Mouse (Mus musculus) cerebellum, adult 8-10 months (tissue): Measurements from ENCODE around the gene Prkar2a.

Experiments
- DNase-seq: peaks from one replicate; pipeline ENCODE4 v3.0.0; 2022

The Prkar2a gene

GRCm38 (mm10) chr9:108692226-108693041, 3.3 kb downstream of the Prkar2a start:
- peak; percentile 58 for DNase-seq

DNA sequence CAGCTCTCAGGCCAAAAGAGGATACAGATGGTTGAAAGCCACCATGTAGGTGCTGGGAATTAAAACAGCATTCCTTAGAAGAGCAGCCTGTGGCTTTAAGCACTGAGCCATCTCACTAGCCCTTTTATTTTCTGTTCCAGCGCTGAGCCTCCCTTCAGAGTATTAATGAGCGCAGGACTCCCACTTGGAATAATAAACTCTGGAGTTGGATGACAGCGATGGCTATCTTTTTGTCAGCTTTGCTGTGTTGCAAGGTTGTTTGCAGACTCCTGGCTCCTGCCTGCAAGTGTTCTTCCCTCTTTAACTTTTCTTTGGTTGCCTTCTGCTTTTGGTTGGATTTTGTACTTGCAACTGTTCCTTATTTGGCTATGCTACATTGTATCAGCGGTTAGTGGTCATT, 4.8 kb downstream of the Prkar2a start:
- DNase-seq: no peak

DNA sequence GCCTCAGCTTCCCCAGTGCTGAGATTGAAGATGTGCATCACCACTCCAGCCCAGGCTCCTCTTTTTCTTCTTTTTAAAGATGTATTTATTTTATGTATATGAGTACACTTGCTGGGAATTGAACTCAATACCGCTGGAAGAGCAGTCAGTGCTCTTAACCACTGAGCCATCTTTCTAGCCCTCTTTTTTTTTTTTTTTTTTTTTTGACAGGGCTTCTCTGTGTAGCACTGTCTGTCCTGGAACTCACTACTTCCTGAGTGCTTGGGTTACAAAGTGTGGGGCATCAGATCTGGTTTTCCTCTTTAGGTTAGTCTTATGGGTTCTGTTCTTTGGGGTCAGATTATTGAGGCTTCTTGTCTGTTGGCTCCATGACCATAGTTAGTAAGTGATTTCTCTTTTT, 5.4 kb downstream of the Prkar2a start:
- DNase-seq: no peak

- no peak for DNase-seq
These were observed 13.4 kb downstream of the Prkar2a start for GRCm38 (mm10) chr9:108702476-108702875.

DNA sequence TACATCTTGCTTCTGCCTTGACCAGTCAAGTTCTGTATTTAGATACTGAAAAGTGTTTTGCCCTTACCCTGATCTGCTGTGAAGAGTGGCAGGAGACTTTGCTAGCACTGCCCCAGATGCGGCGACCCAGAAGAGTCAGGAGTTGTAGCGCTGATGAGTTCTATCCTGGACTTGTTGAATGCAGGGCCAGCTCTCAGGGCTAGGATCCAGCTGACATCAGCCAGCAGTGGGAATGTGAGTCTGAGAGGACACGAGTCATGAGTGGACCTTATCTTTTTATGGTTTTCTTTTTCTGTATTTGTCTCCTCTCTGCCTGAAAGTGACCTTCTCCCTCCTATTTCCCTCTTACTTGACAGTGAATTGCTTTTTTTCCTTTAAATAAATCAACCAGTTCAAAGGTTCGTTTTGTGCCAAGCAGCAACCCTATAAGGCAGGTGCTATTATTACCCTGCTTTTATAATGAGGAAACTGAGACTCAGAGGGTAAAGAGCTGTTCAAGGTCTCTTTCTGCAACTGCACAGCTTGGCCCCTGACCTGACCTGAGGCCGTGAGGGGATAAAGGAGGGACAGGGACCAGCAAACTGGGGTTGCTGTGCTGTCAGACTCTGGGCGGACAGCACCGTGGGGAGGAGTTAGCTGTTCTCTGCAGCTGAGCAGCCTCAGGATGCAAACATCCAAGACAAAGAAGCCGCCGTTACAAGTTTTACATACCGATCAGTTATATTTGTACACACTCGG, 14.4 kb downstream of the Prkar2a start:
- DNase-seq: no peak

DNA sequence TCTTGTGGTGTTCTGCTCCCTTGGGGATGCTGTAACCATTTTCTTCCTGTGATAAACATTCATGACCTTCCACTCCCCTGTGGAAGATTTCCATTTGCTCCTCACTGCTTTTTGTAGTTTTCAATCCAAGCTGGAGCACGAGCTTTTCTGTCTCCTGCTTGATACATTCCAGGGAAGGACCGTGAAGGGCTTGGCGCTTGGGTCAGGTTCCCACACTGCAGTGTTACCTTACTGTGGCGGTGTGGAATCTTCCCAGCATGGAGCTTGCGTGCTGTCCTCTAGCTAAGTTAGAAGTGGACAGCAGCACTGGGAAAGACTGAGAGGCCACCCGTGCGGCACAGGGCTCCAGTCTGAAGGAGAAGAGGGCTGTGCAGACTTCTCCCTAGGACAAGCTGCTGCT, 15.5 kb downstream of the Prkar2a start:
- DNase-seq: no peak

GRCm38 (mm10) chr9:108707212-108707611, 18.1 kb downstream of the Prkar2a start:
- no peak for DNase-seq

DNA sequence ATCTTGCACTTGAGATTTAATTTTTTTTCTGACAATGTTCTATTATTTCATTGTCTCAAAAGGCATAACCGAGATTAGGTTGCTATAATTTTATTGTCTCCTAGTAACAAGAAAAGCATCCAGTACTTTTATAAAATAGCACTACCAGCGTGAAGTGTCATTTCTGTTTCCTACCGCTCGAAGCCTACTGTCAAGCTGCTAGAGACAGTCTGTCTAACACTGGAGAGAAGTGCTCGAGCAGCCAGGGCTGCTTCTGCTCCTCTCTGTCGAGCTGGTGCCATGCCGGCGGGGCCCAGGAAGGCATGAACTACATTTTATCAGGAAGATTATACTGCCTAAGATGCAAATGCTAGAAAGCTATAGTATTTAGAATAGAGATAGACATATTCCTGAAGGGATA, 19.7 kb downstream of the Prkar2a start:
- DNase-seq: no peak

GRCm38 (mm10) chr9:108710767-108711166, 21.7 kb downstream of the Prkar2a start:
- no peak for DNase-seq

- DNase-seq: no peak
These were observed 27.1 kb downstream of the Prkar2a start for GRCm38 (mm10) chr9:108716199-108716598.

GRCm38 (mm10) chr9:108723751-108724150, 34.6 kb downstream of the Prkar2a start:
- no peak for DNase-seq

DNA sequence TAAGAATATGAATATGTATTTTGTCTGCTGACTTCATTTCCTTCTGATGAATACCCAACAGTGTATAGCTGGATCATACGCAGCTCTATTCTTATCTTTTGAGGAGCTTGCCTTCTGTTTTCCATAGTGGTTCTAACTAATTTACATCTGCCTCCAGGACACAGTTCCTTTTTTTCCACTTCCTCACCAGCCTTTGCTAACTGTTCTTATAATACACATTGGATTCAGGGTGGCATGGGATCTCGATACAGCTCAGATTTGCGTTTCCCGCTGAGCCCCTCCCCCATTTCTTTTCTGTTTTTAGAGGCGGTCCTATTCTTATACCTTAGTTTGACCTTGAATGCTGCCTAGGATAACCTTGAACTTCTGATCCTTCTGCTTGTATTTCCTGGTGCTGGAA, 37.0 kb downstream of the Prkar2a start:
- DNase-seq: no peak

DNA sequence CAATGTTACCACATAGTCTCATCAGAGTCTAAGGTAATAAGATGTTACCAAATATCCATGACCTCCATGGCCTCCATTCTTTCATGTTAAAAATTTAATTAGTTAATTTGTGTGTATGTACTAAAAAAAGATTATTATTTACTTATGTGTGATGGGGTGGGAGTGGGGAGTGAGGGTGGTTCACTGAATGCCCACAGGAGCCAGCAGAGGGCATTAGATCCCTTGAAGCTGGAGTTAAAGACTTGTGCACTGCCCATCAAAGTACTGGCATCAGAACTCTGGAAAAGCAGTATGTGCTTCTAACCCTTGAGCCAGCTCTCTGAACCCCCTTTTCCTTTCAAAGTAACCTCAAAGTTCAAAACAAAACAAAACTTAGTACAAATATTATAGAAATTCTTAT, 39.9 kb downstream of the Prkar2a start:
- no peak for DNase-seq

DNA sequence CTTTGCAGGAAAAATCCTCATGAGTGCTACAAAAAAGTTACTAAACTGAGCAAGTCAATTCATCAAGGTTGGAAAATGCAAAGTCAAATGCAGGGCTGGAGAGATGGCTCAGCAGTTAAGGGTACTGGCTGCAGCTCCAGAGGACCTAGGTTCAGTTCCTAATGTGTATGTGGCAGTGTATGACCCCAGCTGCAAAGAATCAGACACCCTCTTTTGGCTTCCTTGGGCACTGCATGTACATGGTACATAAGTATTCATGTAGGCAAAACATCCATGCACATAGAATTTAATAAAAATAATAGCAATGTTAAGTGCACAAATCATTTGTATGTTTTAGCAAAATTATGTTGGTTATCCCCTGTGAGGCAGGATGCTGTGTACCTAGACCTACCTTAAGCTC, 43.3 kb downstream of the Prkar2a start:
- no peak for DNase-seq

GRCm38 (mm10) chr9:108734626-108735025, 45.5 kb downstream of the Prkar2a start:
- no peak for DNase-seq

- no peak for DNase-seq
These were observed 50.1 kb downstream of the Prkar2a start for GRCm38 (mm10) chr9:108739239-108739638.

GRCm38 (mm10) chr9:108740062-108740461, 50.9 kb downstream of the Prkar2a start:
- no peak for DNase-seq

DNA sequence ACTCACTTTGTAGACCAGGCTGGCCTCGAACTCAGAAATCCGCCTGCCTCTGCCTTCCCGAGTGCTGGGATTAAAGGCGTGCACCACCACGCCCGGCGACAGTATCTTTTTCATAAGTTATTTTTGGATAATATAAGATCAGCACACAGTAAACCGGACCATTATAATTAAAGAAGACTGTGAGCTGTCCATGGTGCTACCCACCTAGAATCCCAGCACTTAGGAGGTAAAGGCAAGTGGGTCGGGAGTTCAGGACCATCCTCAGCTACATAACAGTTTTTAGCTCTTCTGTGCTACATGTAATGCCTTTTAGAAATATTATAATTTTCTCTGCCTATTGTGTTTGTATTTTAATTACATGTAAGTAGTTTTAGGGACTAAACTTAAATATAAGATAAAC, 52.9 kb downstream of the Prkar2a start:
- DNase-seq: no peak

- no peak for DNase-seq
These were observed 57.9 kb downstream of the Prkar2a start for GRCm38 (mm10) chr9:108746876-108747499.

GRCm38 (mm10) chr9:108747694-108748093, 58.6 kb downstream of the Prkar2a start:
- no peak for DNase-seq

DNA sequence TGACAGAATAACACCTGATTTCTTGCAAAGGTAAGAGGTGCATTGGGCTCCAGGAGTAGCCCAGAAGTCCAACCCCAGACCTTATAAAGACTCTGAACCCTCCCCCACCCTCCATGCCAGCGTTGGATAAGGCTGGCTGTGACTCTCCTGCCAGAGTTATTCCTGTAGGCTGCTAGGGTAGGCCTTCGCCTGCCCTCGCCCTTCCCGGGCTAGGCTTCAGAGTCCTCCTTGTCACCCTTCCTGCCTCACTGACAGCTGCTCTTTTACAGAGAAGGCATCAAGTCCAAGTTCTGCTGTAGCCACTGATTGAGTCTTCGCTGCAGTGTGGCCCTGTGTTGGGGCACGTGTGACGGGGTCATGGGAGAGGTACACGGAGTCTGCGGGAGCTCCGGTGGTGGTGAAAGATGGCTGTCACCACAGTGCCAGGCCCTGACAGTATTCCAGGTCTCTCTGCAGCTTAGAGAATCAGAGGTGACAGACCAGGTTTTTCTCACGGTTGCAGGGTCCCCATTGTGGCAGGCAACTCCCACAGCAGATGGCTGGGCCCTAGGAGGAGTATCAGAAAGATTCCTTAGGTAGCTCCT, 59.6 kb downstream of the Prkar2a start:
- DNase-seq: no peak

DNA sequence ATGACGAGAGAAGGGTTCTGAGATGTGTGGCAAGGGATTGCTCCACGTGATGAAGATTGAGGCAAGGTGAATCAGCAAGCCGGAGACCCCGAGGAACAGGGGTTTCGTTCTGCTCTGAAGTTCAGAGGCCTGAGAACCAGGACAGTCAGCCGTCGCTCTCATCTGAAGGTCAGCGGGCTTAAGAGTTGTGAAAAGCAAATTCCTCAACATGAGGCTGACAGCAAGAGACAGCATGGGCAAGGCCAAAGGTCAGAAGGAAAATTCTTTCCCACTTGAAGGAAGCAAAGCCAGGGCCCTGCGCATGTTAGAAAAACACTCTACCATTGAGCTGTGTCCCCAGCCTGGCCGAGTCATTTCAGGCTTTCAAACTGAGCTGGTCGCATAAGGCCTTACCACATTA, 61.5 kb downstream of the Prkar2a start:
- DNase-seq: no peak

DNA sequence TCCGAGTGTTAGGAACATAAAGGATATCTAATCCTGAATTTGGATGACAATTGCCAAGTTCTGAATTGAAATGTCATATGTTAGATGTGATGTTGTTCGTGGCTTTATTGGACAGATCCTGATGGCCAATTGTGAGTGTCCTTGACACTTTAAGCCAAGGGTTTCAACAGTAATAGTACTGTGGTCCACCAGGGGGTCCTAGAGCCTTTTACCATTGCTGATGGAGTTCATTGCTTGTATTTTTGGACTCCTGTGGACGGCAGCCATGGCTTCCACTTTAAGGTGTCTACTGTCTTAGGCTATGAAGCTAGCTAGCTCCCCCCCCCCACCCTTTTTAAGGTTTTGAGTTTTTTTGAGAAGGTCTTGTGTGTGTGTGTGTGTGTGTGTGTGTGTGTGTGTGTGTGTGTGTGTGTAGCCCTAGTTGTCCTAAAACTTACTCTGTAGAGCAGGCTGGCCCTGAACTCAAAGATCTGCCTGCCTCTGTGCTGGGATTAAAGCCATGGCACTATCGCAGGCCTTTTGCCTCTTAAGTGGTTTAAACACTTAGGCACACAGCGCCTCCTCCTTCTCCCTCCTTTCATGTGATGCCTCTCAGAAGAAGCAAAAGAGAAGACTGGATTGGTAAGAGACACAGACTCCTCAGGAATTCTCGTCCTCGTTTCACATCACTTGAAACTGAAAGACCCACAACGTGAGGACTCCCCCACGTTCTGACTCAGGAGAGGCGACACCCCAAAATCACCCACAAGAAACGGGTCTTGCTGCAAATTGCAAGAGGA, 63.2 kb downstream of the Prkar2a start:
- DNase-seq: no peak
